Mouse (Mus musculus) midbrain, embryonic 14.5 days (tissue): ENCODE results near the gene Sept14. TPM values are rescaled to one million over a fixed set of nuclear protein-coding genes. Genes with fewer than 3 reads are reported as not detected.

Source experiments
- ATAC-seq: fragments of 200-750 bp; cut with Nextera tagmentation; 2 replicates; pipeline ENCODE4 v1.8.0; 2017; ENCODE audit warnings: moderate number of reproducible peaks, moderate library complexity; ENCODE audit not compliant: low FRiP score, low TSS enrichment
- DNase-seq: peaks from one replicate; pipeline ENCODE4 v3.0.0-alpha.2; 2015
- H3K27ac ChIP-seq: fragments of 300-500 bp; sonication (generic); replicated peaks from 2 replicates; pipeline ENCODE4 v1.5.1; 2014; ENCODE audit warnings: mild to moderate bottlenecking, low read depth, low read length, moderate library complexity
- H3K27me3 ChIP-seq: fragments of 300-500 bp; sonication (generic); 2 replicates; pipeline ENCODE4 v1.6.1; 2014; ENCODE audit warnings: low read length, control low read depth, mixed read lengths; ENCODE audit not compliant: control insufficient read depth, insufficient read depth
- H3K36me3 ChIP-seq: fragments of 300-500 bp; sonication (generic); 2 replicates; pipeline ENCODE4 v1.6.1; 2014; ENCODE audit warnings: low read length, control low read depth; ENCODE audit not compliant: control insufficient read depth, insufficient read depth
- H3K4me1 ChIP-seq: fragments of 300-500 bp; sonication (generic); 2 replicates; pipeline ENCODE4 v1.6.1; 2014; ENCODE audit warnings: mild to moderate bottlenecking, antibody characterized with exemption, low read length, control low read depth; ENCODE audit not compliant: control insufficient read depth, insufficient read depth
- H3K4me2 ChIP-seq: fragments of 300-500 bp; sonication (generic); 2 replicates; pipeline ENCODE4 v1.6.1; 2014; ENCODE audit warnings: mild to moderate bottlenecking, low read length, moderate library complexity
- H3K4me3 ChIP-seq: fragments of 300-500 bp; sonication (generic); replicated peaks from 2 replicates; pipeline ENCODE4 v1.5.1; 2014; ENCODE audit warnings: low read depth, low read length
- H3K9ac ChIP-seq: fragments of 300-500 bp; sonication (generic); replicated peaks from 2 replicates; pipeline ENCODE4 v1.6.1; 2014; ENCODE audit warnings: mild to moderate bottlenecking, low read length, moderate library complexity
- H3K9me3 ChIP-seq: fragments of 300-500 bp; sonication (generic); 2 replicates; pipeline ENCODE4 v1.6.1; 2016; ENCODE audit warnings: low read length, control low read depth, mixed read lengths; ENCODE audit not compliant: control insufficient read depth
- WGBS: fragments of 180-500 bp; shearing (Covaris S2); extraction: QIAGEN DNeasy Blood & Tissue Kit; methylation state at CpG from one replicate; pipeline ENCODE4 v1.1.7; 2014; 5-methylcytosine and 5-hydroxymethylcytosine counted together
- polyA plus RNA-seq: library from polyadenylated mRNA; unstranded; fragments of >200 nt; fragmentation: Nextera tagmentation; extraction: Ambion mirVana; gene quantifications from 2 replicates; pipeline ENCODE4 v1.2.1, GENCODE M21; 2014

The Sept14 gene
- polyA plus RNA-seq, 1 experiment from 2014 or later = not detected

GRCm38 (mm10) chr5:129725774-129726392, 17.6 kb upstream of the Sept14 start:
- DNase-seq (no peak), ATAC-seq (no peak)
- no peaks in the 10 kb centered on the region for H3K27me3 ChIP-seq
- H3K9me3 ChIP-seq = no peaks in the 10 kb centered on the region
- peak overlapping the region; percentile 82 for H3K4me3 ChIP-seq
- peak overlapping the region; percentile 61 for H3K4me2 ChIP-seq
- H3K9ac ChIP-seq = peak overlapping the region; percentile 91; the same call in 1 of the 2 replicates
- no peak overlapping the region for H3K27ac ChIP-seq
- WGBS = 20% methylated on average over 7 of the region's 7 CpGs
- no peaks in the 10 kb centered on the region for H3K36me3 ChIP-seq
- H3K4me1 ChIP-seq = peaks cover 9% of the 10 kb centered on the region; the same call in 1 of the 2 replicates

GRCm38 (mm10) chr5:129724834-129725773, 16.8 kb upstream of the Sept14 start, which contains the start of gene Nipsnap2:
Gene Nipsnap2 (plus strand): TSS chr5:129725063.
- WGBS = 1% methylated on average over 78 of the region's 93 CpGs
- H3K36me3 ChIP-seq = no peaks in the 10 kb centered on the region
- peak within 1 kb of the TSS; percentile 91 for H3K9ac ChIP-seq
- H3K27ac ChIP-seq = peak within 1 kb of the TSS; percentile 92
- H3K4me2 ChIP-seq = peak within 1 kb of the TSS; percentile 61
- H3K9me3 ChIP-seq = no peaks in the 10 kb centered on the region
- ATAC-seq (peak; percentile 95), DNase-seq (peak; percentile 93)
- H3K27me3 ChIP-seq = no peaks in the 10 kb centered on the region
- peaks cover 9% of the 10 kb centered on the region; the same call in 1 of the 2 replicates for H3K4me1 ChIP-seq
- H3K4me3 ChIP-seq = peak within 1 kb of the TSS; percentile 82

- Histone ChIP-seq H3K9me3 (no peaks in the 10 kb centered on the region), H3K36me3 (peaks cover 4% of the 10 kb centered on the region), H3K9ac (no peak overlapping the region; the same call in 1 of the 2 replicates), H3K4me3 (peak overlapping the region; percentile 82), H3K27ac (no peak overlapping the region), H3K27me3 (no peaks in the 10 kb centered on the region), H3K4me2 (peak overlapping the region; percentile 61), H3K4me1 (peaks cover 9% of the 10 kb centered on the region; the same call in 1 of the 2 replicates)
- ATAC-seq (no peak), DNase-seq (no peak)
- 60% methylated on average over 4 of the region's 4 CpGs for WGBS
Measured at GRCm38 (mm10) chr5:129724268-129724667, 16.0 kb upstream of the Sept14 start.

GRCm38 (mm10) chr5:129720176-129720575, 11.9 kb upstream of the Sept14 start:
- ATAC-seq (no peak), DNase-seq (no peak)
- Histone ChIP-seq H3K4me3 (no peak overlapping the region), H3K4me1 (peaks cover 4% of the 10 kb centered on the region), H3K36me3 (peaks cover 24% of the 10 kb centered on the region), H3K27me3 (no peaks in the 10 kb centered on the region), H3K9ac (no peak overlapping the region), H3K27ac (no peak overlapping the region), H3K4me2 (no peak overlapping the region), H3K9me3 (no peaks in the 10 kb centered on the region)
- WGBS = 83% methylated on average over 3 of the region's 3 CpGs

GRCm38 (mm10) chr5:129717016-129717415, 8.7 kb upstream of the Sept14 start:
- Histone ChIP-seq H3K4me1 (peaks cover 4% of the 10 kb centered on the region), H3K36me3 (peaks cover 24% of the 10 kb centered on the region), H3K9me3 (no peaks in the 10 kb centered on the region), H3K4me2 (no peak overlapping the region), H3K27me3 (no peaks in the 10 kb centered on the region), H3K27ac (no peak overlapping the region), H3K9ac (no peak overlapping the region), H3K4me3 (no peak overlapping the region)
- WGBS = 91% methylated on average over 9 of the region's 9 CpGs
- DNase-seq (no peak), ATAC-seq (no peak)

GRCm38 (mm10) chr5:129715326-129715861, 7.1 kb upstream of the Sept14 start, which contains the start of gene Mrps17:
Gene Mrps17 (plus strand): TSS chr5:129715497.
- peak within 1 kb of the TSS; percentile 80 for H3K4me2 ChIP-seq
- peak within 1 kb of the TSS; percentile 72 for H3K4me3 ChIP-seq
- peak within 1 kb of the TSS; percentile 73 for H3K9ac ChIP-seq
- H3K36me3 ChIP-seq = peaks cover 24% of the 10 kb centered on the region
- peak within 1 kb of the TSS; percentile 56 for H3K27ac ChIP-seq
- under 1% methylated on average over 33 of the region's 33 CpGs for WGBS
- peak; percentile 92 for ATAC-seq
- H3K27me3 ChIP-seq = no peaks in the 10 kb centered on the region
- H3K9me3 ChIP-seq = no peaks in the 10 kb centered on the region
- peaks cover 4% of the 10 kb centered on the region for H3K4me1 ChIP-seq
- peak; percentile 97 for DNase-seq

GRCm38 (mm10) chr5:129703368-129703767, 4.9 kb downstream of the Sept14 start:
- H3K4me2 ChIP-seq = no peak overlapping the region
- no peaks in the 10 kb centered on the region for H3K36me3 ChIP-seq
- H3K27me3 ChIP-seq = no peaks in the 10 kb centered on the region
- no peaks in the 10 kb centered on the region for H3K9me3 ChIP-seq
- no peak for DNase-seq
- no peak overlapping the region for H3K4me3 ChIP-seq
- no peak overlapping the region for H3K9ac ChIP-seq
- H3K27ac ChIP-seq = no peak overlapping the region
- ATAC-seq = no peak
- H3K4me1 ChIP-seq = no peaks in the 10 kb centered on the region

GRCm38 (mm10) chr5:129701706-129702105, 6.6 kb downstream of the Sept14 start:
- Histone ChIP-seq H3K36me3 (no peaks in the 10 kb centered on the region), H3K9ac (no peak overlapping the region), H3K9me3 (no peaks in the 10 kb centered on the region), H3K4me2 (no peak overlapping the region), H3K27ac (no peak overlapping the region), H3K4me1 (no peaks in the 10 kb centered on the region), H3K27me3 (no peaks in the 10 kb centered on the region), H3K4me3 (no peak overlapping the region)
- DNase-seq = no peak
- no peak for ATAC-seq
- 77% methylated on average over 1 of the region's 1 CpGs for WGBS
